Mouse (Mus musculus): ENCODE data around the gene Prc1. TPM values are rescaled to one million over a fixed set of nuclear protein-coding genes. Genes with fewer than 3 reads are reported as not detected.

The Prc1 gene
- total and polyA plus RNA-seq, 3 experiments, result 52.5 to 83.0 (median 75.6) TPM

DNA sequence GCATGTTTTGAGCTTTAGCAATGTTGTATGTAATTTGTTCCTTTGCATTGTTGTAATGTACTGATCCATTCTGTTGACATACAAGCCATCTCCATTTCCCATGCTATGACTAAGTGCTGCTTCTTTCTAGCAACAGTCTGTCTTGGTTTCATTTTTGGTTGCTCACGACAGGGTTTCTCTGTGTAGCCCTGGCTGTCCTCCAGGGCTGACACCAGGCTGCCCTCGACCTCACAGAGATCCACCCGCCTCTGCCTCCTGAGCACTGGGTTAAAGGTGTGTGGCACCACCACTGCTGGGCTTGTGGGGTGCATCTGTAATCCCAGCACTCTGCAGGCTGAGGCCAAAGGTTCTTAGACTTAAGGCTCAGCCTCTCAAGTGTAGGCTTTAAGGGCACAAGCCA is 5.3 kb downstream of the Prc1 start:
- Histone ChIP-seq H3K9me3 (replicated peaks; ENCODE audit: low read length) (no peaks in the 10 kb centered on the region), H3K4me2 (ENCODE audit: insufficient read depth, low read depth, poor library complexity, severe bottlenecking) (peak overlapping the region; percentile 73), H3K27ac (ENCODE audit: insufficient read depth, low read depth) (peak overlapping the region; percentile 57), H3K79me2 (replicated peaks; ENCODE audit: control insufficient read depth, extremely low read depth, insufficient read depth, poor library complexity, severe bottlenecking) (peaks cover 80% of the 10 kb centered on the region), H3K36me3 (replicated peaks in 1 of 2; ENCODE audit: control insufficient read depth in 1 of 2, insufficient read depth in 1 of 2, low read length in 1 of 2) (peaks cover 37 to 69% of the 10 kb centered on the region in 2 experiments), H3K27me3 (replicated peaks) (no peaks in the 10 kb centered on the region), H3K4me3 (replicated peaks in 1 of 3; ENCODE audit: low read depth in 2 of 3, low read length in 2 of 3, poor library complexity in 1 of 3) (peak overlapping the region in 1 of 3 experiments; percentile 13), H3K9ac (ENCODE audit: insufficient read depth, low read depth) (peak overlapping the region; percentile 25; the same call in 1 of the 2 replicates), H3K4me1 (ENCODE audit: control insufficient read depth in 1 of 2, insufficient read depth in 2 of 2) (peaks cover 14 to 43% of the 10 kb centered on the region in 2 experiments)
- TF ChIP-seq PAX5 (IDR thresholded peaks at IDR 0.05; ENCODE audit: low read length) (no peak), KAT2A (IDR thresholded peaks at IDR 0.05; ENCODE audit: insufficient replicate concordance, low read length) (no peak), ZKSCAN1 (IDR thresholded peaks at IDR 0.05; ENCODE audit: borderline replicate concordance, low read depth, low read length) (no peak), TCF12 (IDR thresholded peaks at IDR 0.05; ENCODE audit: low read depth, low read length) (no peak), SMC3 (IDR thresholded peaks at IDR 0.05; ENCODE audit: low read depth, low read length) (no peak), CHD1 (IDR thresholded peaks at IDR 0.05; ENCODE audit: low read depth, low read length) (no peak), ZC3H11A (IDR thresholded peaks at IDR 0.05; ENCODE audit: low read depth, low read length) (no peak), SIN3A (IDR thresholded peaks at IDR 0.05; ENCODE audit: low read length) (no peak), ETS1 (conservative IDR thresholded peaks at IDR 0.05; ENCODE audit: low read depth, low read length) (no peak), NRF1 (IDR thresholded peaks at IDR 0.05; ENCODE audit: low read depth, low read length) (no peak), MEF2A (IDR thresholded peaks at IDR 0.05; ENCODE audit: borderline replicate concordance, low read depth, low read length) (no peak), JUN (IDR thresholded peaks at IDR 0.05; ENCODE audit: insufficient read depth, low read depth, low read length) (no peak), E2F4 (IDR thresholded peaks at IDR 0.05; ENCODE audit: insufficient replicate concordance, low read depth, low read length) (no peak), CHD2 (IDR thresholded peaks at IDR 0.05; ENCODE audit: low read length) (no peak), POLR2A (IDR thresholded peaks at IDR 0.05; ENCODE audit: low read depth, low read length) (no peak), HCFC1 (IDR thresholded peaks at IDR 0.05; ENCODE audit: low read depth, low read length) (no peak), UBTF (IDR thresholded peaks at IDR 0.05; ENCODE audit: low read depth, low read length) (no peak), USF1 (IDR thresholded peaks at IDR 0.05; ENCODE audit: low read depth, low read length) (no peak), TBP (conservative IDR thresholded peaks at IDR 0.05; ENCODE audit: low read depth, low read length) (no peak)
- in situ Hi-C loops (cut with MboI; ENCODE audit: low pct_ligation_motif_present, low pct_unique_long_range_greater_than_20kb, low sequenced_read_pairs) (no loop called here), dilution Hi-C loops (cut with MboI; ENCODE audit: extremely low pct_ligation_motif_present, extremely low pct_unique_long_range_greater_than_20kb, low sequenced_read_pairs) (no loop called here)
- DNase-seq (ENCODE audit: extremely low read depth), result no peak

DNA sequence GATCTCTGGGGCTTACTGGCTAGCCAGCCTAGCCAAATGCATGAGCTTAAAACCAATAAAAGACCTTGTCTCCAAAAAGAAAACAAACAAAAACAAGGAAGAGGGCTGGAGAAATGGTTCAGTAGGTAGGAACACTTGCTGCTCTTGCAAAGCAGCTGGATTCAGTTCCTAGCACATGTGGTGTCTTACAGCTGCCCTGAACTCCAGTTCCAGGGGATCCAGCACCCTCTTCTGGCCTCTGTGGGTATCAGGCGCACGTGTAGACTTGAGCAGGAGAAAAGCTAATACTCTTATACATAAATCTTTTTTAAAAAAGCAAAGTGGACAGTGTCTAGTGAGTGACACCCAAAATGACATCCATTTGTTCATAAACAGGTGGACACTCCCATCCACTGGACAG is 7.3 kb downstream of the Prc1 start:
- H3K27ac ChIP-seq (ENCODE audit: insufficient read depth, low read depth), result no peak overlapping the region
- dilution Hi-C loops (cut with MboI; ENCODE audit: extremely low pct_ligation_motif_present, extremely low pct_unique_long_range_greater_than_20kb, low sequenced_read_pairs) (no loop called here), in situ Hi-C loops (cut with MboI; ENCODE audit: low pct_ligation_motif_present, low pct_unique_long_range_greater_than_20kb, low sequenced_read_pairs) (no loop called here)
- no peak for DNase-seq (ENCODE audit: extremely low read depth)
- no peak overlapping the region for H3K4me2 ChIP-seq (ENCODE audit: insufficient read depth, low read depth, poor library complexity, severe bottlenecking)
- H3K36me3 ChIP-seq (replicated peaks in 1 of 2; ENCODE audit: control insufficient read depth in 1 of 2, insufficient read depth in 1 of 2, low read length in 1 of 2), result peaks cover 53 to 87% of the 10 kb centered on the region in 2 experiments
- peaks cover 14 to 32% of the 10 kb centered on the region in 2 experiments for H3K4me1 ChIP-seq (ENCODE audit: control insufficient read depth in 1 of 2, insufficient read depth in 2 of 2)
- no peak for TF ChIP-seq POLR2AphosphoS2 (IDR thresholded peaks at IDR 0.05; ENCODE audit: low read depth, low read length)
- peak in 1 of 2 experiments; percentile 43; a peak in 2 of 4 replicates for TF ChIP-seq CTCF (conservative IDR thresholded peaks at IDR 0.05 in 1 of 2, IDR thresholded peaks at IDR 0.05 in 1 of 2; ENCODE audit: low read depth in 2 of 2, low read length in 2 of 2)
- peak; percentile 40 for TF ChIP-seq RAD21 (IDR thresholded peaks at IDR 0.05; ENCODE audit: low read depth, low read length)
- H3K9ac ChIP-seq (ENCODE audit: insufficient read depth, low read depth), result no peak overlapping the region
- H3K27me3 ChIP-seq (replicated peaks), result no peaks in the 10 kb centered on the region
- H3K79me2 ChIP-seq (replicated peaks; ENCODE audit: control insufficient read depth, extremely low read depth, insufficient read depth, poor library complexity, severe bottlenecking), result peaks cover 63% of the 10 kb centered on the region
- H3K4me3 ChIP-seq (replicated peaks in 1 of 3; ENCODE audit: low read depth in 2 of 3, low read length in 2 of 3, poor library complexity in 1 of 3), result no peak overlapping the region
- no peaks in the 10 kb centered on the region for H3K9me3 ChIP-seq (replicated peaks; ENCODE audit: low read length)

Data from CH12.LX (cell line).